Mouse (Mus musculus) MEL (cell line): Measurements from ENCODE around the gene Hesx1. TPM values are rescaled to one million over a fixed set of nuclear protein-coding genes. Genes with fewer than 3 reads are reported as not detected.

Experiments
- DNase-seq: peaks from one replicate; pipeline ENCODE4 v3.0.0; 2011; ENCODE audit warnings: low read depth, low spot score
- H3K27ac ChIP-seq: 2 replicates; pipeline ENCODE4 v1.5.1; 2012; ENCODE audit warnings: low read depth, mild to moderate bottlenecking, control low read depth, low read length, moderate library complexity; ENCODE audit not compliant: control insufficient read depth
- H3K27me3 ChIP-seq, 2 experiments: fragments of 150-350 bp in 1 of 2; sonication (generic) in 1 of 2; 2 replicates each; pipeline ENCODE4 v1.6.1; 2012; ENCODE audit warnings: low read length in 2 of 2, mild to moderate bottlenecking in 2 of 2, improper control_type of control experiment in 1 of 2, moderate library complexity in 1 of 2; ENCODE audit not compliant: insufficient read depth in 2 of 2, control insufficient read depth in 1 of 2
- H3K36me3 ChIP-seq, 2 experiments: 2 replicates each; pipeline ENCODE4 v1.6.1; 2012 to 2014; ENCODE audit warnings: low read length in 2 of 2, improper control_type of control experiment in 1 of 2, inconsistent platforms in 1 of 2, mild to moderate bottlenecking in 1 of 2; ENCODE audit not compliant: insufficient read depth in 2 of 2, control insufficient read depth in 1 of 2
- H3K4me1 ChIP-seq, 2 experiments: fragments of 150-350 bp in 1 of 2; sonication (generic) in 1 of 2; 2 replicates each; pipeline ENCODE4 v1.6.1; 2012; ENCODE audit warnings: low read length in 2 of 2, improper control_type of control experiment in 1 of 2, mild to moderate bottlenecking in 1 of 2; ENCODE audit not compliant: insufficient read depth in 2 of 2, control insufficient read depth in 1 of 2
- H3K4me3 ChIP-seq, 2 experiments: fragments of 150-350 bp in 1 of 2; sonication (generic) in 1 of 2; 2 replicates each; pipeline ENCODE4 v1.5.1; 2012; ENCODE audit warnings: low read depth in 2 of 2, low read length in 2 of 2, mild to moderate bottlenecking in 2 of 2, moderate library complexity in 2 of 2, control low read depth in 1 of 2, improper control_type of control experiment in 1 of 2; ENCODE audit not compliant: control insufficient read depth in 1 of 2, insufficient read depth in 1 of 2
- H3K79me2 ChIP-seq: 2 replicates; pipeline ENCODE4 v1.6.1; 2012; ENCODE audit warnings: mild to moderate bottlenecking, low read length, moderate library complexity; ENCODE audit not compliant: control insufficient read depth, poor library complexity, insufficient read depth
- H3K9ac ChIP-seq: 2 replicates; pipeline ENCODE4 v1.6.1; 2012; ENCODE audit warnings: low read depth, mild to moderate bottlenecking, control low read depth, low read length, moderate library complexity; ENCODE audit not compliant: control insufficient read depth, poor library complexity, severe bottlenecking
- H3K9me3 ChIP-seq: fragments of 150-350 bp; sonication (generic); replicated peaks from 2 replicates; pipeline ENCODE4 v1.6.1; 2012; ENCODE audit warnings: mild to moderate bottlenecking, low read length, improper control_type of control experiment, moderate library complexity; ENCODE audit not compliant: insufficient read depth
- BHLHE40 ChIP-seq: IDR thresholded peaks from 2 replicates; pipeline ENCODE4 v1.6.1; 2012; ENCODE audit warnings: low read depth, mild to moderate bottlenecking, inconsistent platforms, low read length, improper control_type of control experiment, borderline replicate concordance
- CHD2 ChIP-seq: IDR thresholded peaks from 2 replicates; pipeline ENCODE4 v1.6.1; 2011; ENCODE audit warnings: low read length, improper control_type of control experiment
- CTCF ChIP-seq, 3 experiments: IDR thresholded peaks in 2 of 3; conservative IDR thresholded peaks in 1 of 3; 2 replicates each; pipeline ENCODE4 v1.5.1; 2011 to 2012; ENCODE audit warnings: low read length in 3 of 3, low read depth in 2 of 3, mild to moderate bottlenecking in 2 of 3, improper control_type of control experiment in 1 of 3, inconsistent platforms in 1 of 3, mixed read lengths in 1 of 3, moderate library complexity in 1 of 3; ENCODE audit not compliant: control insufficient read depth in 1 of 3, insufficient read depth in 1 of 3, poor library complexity in 1 of 3, severe bottlenecking in 1 of 3
- ELF1 ChIP-seq: IDR thresholded peaks from 2 replicates; pipeline ENCODE4 v1.6.1; 2014; ENCODE audit warnings: low read depth, mild to moderate bottlenecking, inconsistent platforms, low read length, improper control_type of control experiment, moderate library complexity
- EP300 ChIP-seq, 2 experiments: IDR thresholded peaks; 2 replicates each; pipeline ENCODE4 v1.6.1; 2011; ENCODE audit warnings: improper control_type of control experiment in 2 of 2, low read length in 2 of 2, low read depth in 1 of 2, mild to moderate bottlenecking in 1 of 2
- JUND ChIP-seq: IDR thresholded peaks from 2 replicates; pipeline ENCODE4 v1.6.1; 2011; ENCODE audit warnings: low read depth, mild to moderate bottlenecking, improper control_type of control experiment, low read length
- KAT2A ChIP-seq: conservative IDR thresholded peaks from 2 replicates; pipeline ENCODE4 v1.6.1; 2012; ENCODE audit warnings: low read depth, low read length, improper control_type of control experiment, inconsistent platforms
- MAFK ChIP-seq: IDR thresholded peaks from 2 replicates; pipeline ENCODE4 v1.6.1; 2011; ENCODE audit warnings: low read depth, mild to moderate bottlenecking, low read length, improper control_type of control experiment, borderline replicate concordance
- MAX ChIP-seq: IDR thresholded peaks from 2 replicates; pipeline ENCODE4 v1.6.1; 2011; ENCODE audit warnings: low read length, improper control_type of control experiment
- MAZ ChIP-seq: IDR thresholded peaks from 2 replicates; pipeline ENCODE4 v1.6.1; 2012; ENCODE audit warnings: low read depth, mild to moderate bottlenecking, inconsistent platforms, low read length, improper control_type of control experiment
- MEF2A ChIP-seq: IDR thresholded peaks from 2 replicates; pipeline ENCODE4 v1.6.1; 2014; ENCODE audit warnings: low read depth, mild to moderate bottlenecking, inconsistent platforms, low read length, improper control_type of control experiment; ENCODE audit not compliant: poor library complexity, insufficient replicate concordance, severe bottlenecking; ENCODE audit errors: extremely low read depth
- MXI1 ChIP-seq: IDR thresholded peaks from 2 replicates; pipeline ENCODE4 v1.6.1; 2011; ENCODE audit warnings: mild to moderate bottlenecking, low read depth, low read length, improper control_type of control experiment
- MYB ChIP-seq: IDR thresholded peaks from 2 replicates; pipeline ENCODE4 v1.6.1; 2011; ENCODE audit warnings: mild to moderate bottlenecking, low read depth, low read length, improper control_type of control experiment
- MYC ChIP-seq: IDR thresholded peaks from 2 replicates; pipeline ENCODE4 v1.6.1; 2011; ENCODE audit warnings: low read depth, mild to moderate bottlenecking, low read length, improper control_type of control experiment, moderate library complexity
- NELFE ChIP-seq: IDR thresholded peaks from 2 replicates; pipeline ENCODE4 v1.6.1; 2011; ENCODE audit warnings: low read depth, low read length, improper control_type of control experiment
- NRF1 ChIP-seq: IDR thresholded peaks from 2 replicates; pipeline ENCODE4 v1.6.1; 2014; ENCODE audit warnings: low read depth, mild to moderate bottlenecking, inconsistent platforms, low read length, improper control_type of control experiment, moderate library complexity; ENCODE audit not compliant: poor library complexity, insufficient read depth, severe bottlenecking
- POLR2A ChIP-seq, 2 experiments: IDR thresholded peaks; 2 replicates each; pipeline ENCODE4 v1.6.1; 2011 to 2012; ENCODE audit warnings: low read length in 2 of 2, mild to moderate bottlenecking in 2 of 2, control low read depth in 1 of 2, improper control_type of control experiment in 1 of 2, low read depth in 1 of 2, moderate library complexity in 1 of 2; ENCODE audit not compliant: control insufficient read depth in 1 of 2, insufficient read depth in 1 of 2, poor library complexity in 1 of 2
- POLR2AphosphoS2 ChIP-seq: IDR thresholded peaks from 2 replicates; pipeline ENCODE4 v1.6.1; 2011; ENCODE audit warnings: low read length, improper control_type of control experiment
- RAD21 ChIP-seq: IDR thresholded peaks from 2 replicates; pipeline ENCODE4 v1.6.1; 2011; ENCODE audit warnings: mild to moderate bottlenecking, low read depth, low read length, improper control_type of control experiment
- SIN3A ChIP-seq: IDR thresholded peaks from 2 replicates; pipeline ENCODE4 v1.6.1; 2012; ENCODE audit warnings: low read length, improper control_type of control experiment, inconsistent platforms
- SMC3 ChIP-seq: IDR thresholded peaks from 2 replicates; pipeline ENCODE4 v1.6.1; 2011; ENCODE audit warnings: low read depth, low read length, improper control_type of control experiment
- TAL1 ChIP-seq: IDR thresholded peaks from 2 replicates; pipeline ENCODE4 v1.6.1; 2012; ENCODE audit warnings: mild to moderate bottlenecking, inconsistent platforms, low read length, moderate library complexity, mixed read lengths
- TBP ChIP-seq: IDR thresholded peaks from 2 replicates; pipeline ENCODE4 v1.8.0; 2011; ENCODE audit warnings: low read depth, low read length, improper control_type of control experiment
- TCF12 ChIP-seq: IDR thresholded peaks from 2 replicates; pipeline ENCODE4 v1.6.1; 2014; ENCODE audit warnings: low read depth, mild to moderate bottlenecking, inconsistent platforms, low read length, improper control_type of control experiment, moderate library complexity
- UBTF ChIP-seq: IDR thresholded peaks from 2 replicates; pipeline ENCODE4 v1.6.1; 2012; ENCODE audit warnings: low read depth, mild to moderate bottlenecking, inconsistent platforms, low read length, improper control_type of control experiment, moderate library complexity, borderline replicate concordance; ENCODE audit not compliant: insufficient read depth
- USF1 ChIP-seq: IDR thresholded peaks from 2 replicates; pipeline ENCODE4 v1.6.1; 2014; ENCODE audit warnings: low read depth, mild to moderate bottlenecking, inconsistent platforms, low read length, improper control_type of control experiment, moderate library complexity
- USF2 ChIP-seq, 2 experiments: IDR thresholded peaks; 2 replicates each; pipeline ENCODE4 v1.6.1; 2011 to 2012; ENCODE audit warnings: improper control_type of control experiment in 2 of 2, low read length in 2 of 2, borderline replicate concordance in 1 of 2, inconsistent platforms in 1 of 2, low read depth in 1 of 2, mild to moderate bottlenecking in 1 of 2; ENCODE audit not compliant: insufficient read depth in 1 of 2
- ZC3H11A ChIP-seq: IDR thresholded peaks from 2 replicates; pipeline ENCODE4 v1.6.1; 2012; ENCODE audit warnings: low read depth, mild to moderate bottlenecking, inconsistent platforms, low read length, improper control_type of control experiment
- ZMIZ1 ChIP-seq: IDR thresholded peaks from 2 replicates; pipeline ENCODE4 v1.6.1; 2012; ENCODE audit warnings: low read depth, mild to moderate bottlenecking, inconsistent platforms, low read length, improper control_type of control experiment, moderate library complexity
- polyA plus RNA-seq, 2 experiments: library from polyadenylated mRNA; stranded (reverse) in 1 of 2; unstranded in 1 of 2; fragments of >175 nt in 1 of 2; fragments of >200 nt in 1 of 2; gene quantifications; 2 replicates each; pipeline versions ENCODE4 v1.2.1 to v1.2.4; 2012; ENCODE audit warnings: low replicate concordance in 2 of 2, low read depth in 1 of 2; ENCODE audit not compliant: insufficient read length in 2 of 2, insufficient read depth in 1 of 2, missing spikeins in 1 of 2
- total RNA-seq: library from RNA; depleted of rRNA; stranded (reverse); fragments of 300-350 nt; gene quantifications from 2 replicates; pipeline ENCODE4 v1.2.3, GENCODE M21; 2012

Hesx1 gene
- total and polyA plus RNA-seq, 3 experiments, result not detected

- no peak overlapping the region for H3K4me3 ChIP-seq
- DNase-seq, result no peak
- no peaks in the 10 kb centered on the region for H3K9me3 ChIP-seq
- no peaks in the 10 kb centered on the region for H3K79me2 ChIP-seq
- H3K36me3 ChIP-seq, result peaks cover 0 to 1% of the 10 kb centered on the region in 2 experiments; a peak in 1 of 4 replicates
- peaks cover 0 to 6% of the 10 kb centered on the region in 2 experiments; a peak in 2 of 4 replicates for H3K4me1 ChIP-seq
- peaks cover 3 to 4% of the 10 kb centered on the region in 2 experiments; a peak in 2 of 4 replicates for H3K27me3 ChIP-seq
- TF ChIP-seq TCF12, result no peak
- TF ChIP-seq TAL1, result no peak
- no peak for TF ChIP-seq MAZ
- TF ChIP-seq NRF1, result no peak
- no peak for TF ChIP-seq ELF1
- TF ChIP-seq ZC3H11A, result no peak
- TF ChIP-seq TBP, result no peak
- no peak for TF ChIP-seq BHLHE40
- no peak for TF ChIP-seq USF2 (IDR thresholded peaks at IDR 0.05; ENCODE audit: borderline replicate concordance in 1 of 2, insufficient read depth in 1 of 2, low read depth in 1 of 2, low read length in 2 of 2)
- no peak for TF ChIP-seq POLR2A (IDR thresholded peaks at IDR 0.05; ENCODE audit: control insufficient read depth in 1 of 2, insufficient read depth in 1 of 2, low read depth in 1 of 2, low read length in 2 of 2, poor library complexity in 1 of 2)
- no peak for TF ChIP-seq MXI1
- TF ChIP-seq MYB, result no peak
- no peak for TF ChIP-seq MYC
- TF ChIP-seq POLR2AphosphoS2, result no peak
- TF ChIP-seq NELFE, result no peak
- TF ChIP-seq KAT2A, result no peak
- no peak for TF ChIP-seq CHD2
- no peak overlapping the region for H3K27ac ChIP-seq
- no peak overlapping the region for H3K9ac ChIP-seq
Measured at GRCm38 (mm10) chr14:27019850-27020249, 25.6 kb downstream of the Hesx1 start.

GRCm38 (mm10) chr14:27022876-27023275, 28.7 kb downstream of the Hesx1 start:
- Histone ChIP-seq H3K36me3 (peaks cover 0 to 2% of the 10 kb centered on the region in 2 experiments; a peak in 1 of 4 replicates), H3K4me3 (no peak overlapping the region), H3K79me2 (no peaks in the 10 kb centered on the region), H3K4me1 (peaks cover 0 to 6% of the 10 kb centered on the region in 2 experiments; a peak in 2 of 4 replicates), H3K9me3 (no peaks in the 10 kb centered on the region), H3K27me3 (peaks cover 3% of the 10 kb centered on the region in 2 experiments; a peak in 2 of 4 replicates), H3K9ac (no peak overlapping the region), H3K27ac (no peak overlapping the region)
- DNase-seq, result peak; percentile 75
- TF ChIP-seq USF1 (no peak), JUND (no peak), MAFK (no peak), NRF1 (no peak), EP300 (IDR thresholded peaks at IDR 0.05; ENCODE audit: low read depth in 1 of 2, low read length in 2 of 2) (no peak), MEF2A (no peak), SIN3A (no peak), MAX (no peak), POLR2A (IDR thresholded peaks at IDR 0.05; ENCODE audit: control insufficient read depth in 1 of 2, insufficient read depth in 1 of 2, low read depth in 1 of 2, low read length in 2 of 2, poor library complexity in 1 of 2) (no peak), ELF1 (no peak), SMC3 (peak; percentile 72), ZMIZ1 (no peak), ZC3H11A (peak; percentile 50), UBTF (no peak), MXI1 (no peak), MYB (no peak), TCF12 (no peak), RAD21 (peak; percentile 69), CTCF (IDR thresholded peaks at IDR 0.05 in 2 of 3, conservative IDR thresholded peaks at IDR 0.05 in 1 of 3; ENCODE audit: control insufficient read depth in 1 of 3, insufficient read depth in 1 of 3, low read depth in 2 of 3, low read length in 3 of 3, poor library complexity in 1 of 3, severe bottlenecking in 1 of 3) (peak; percentile 75 to 85 (median 77))
